Mouse (Mus musculus) liver, adult 2 months (tissue): Measurements from ENCODE around the gene Nme7. TPM values are rescaled to one million over a fixed set of nuclear protein-coding genes. Genes with fewer than 3 reads are reported as not detected.

ENCODE experiments used
- DNase-seq: peaks from one replicate; pipeline ENCODE4 v3.0.0-alpha.2; 2011; ENCODE audit warnings: low read depth, low spot score; ENCODE audit errors: extremely low read depth
- H3K27ac ChIP-seq: fragments of 200-500 bp; replicated peaks from 2 replicates; pipeline ENCODE4 v1.5.1; 2012; ENCODE audit warnings: low read depth, mild to moderate bottlenecking, control low read depth, inconsistent platforms, low read length; ENCODE audit not compliant: insufficient read depth
- H3K27me3 ChIP-seq: fragments of 200-500 bp; 2 replicates; pipeline ENCODE4 v1.6.1; 2012; ENCODE audit warnings: mild to moderate bottlenecking, moderate library complexity, low read length, inconsistent platforms; ENCODE audit not compliant: control insufficient read depth, insufficient read depth
- H3K36me3 ChIP-seq: fragments of 200-500 bp; 2 replicates; pipeline ENCODE4 v1.6.1; 2012; ENCODE audit warnings: low read length, inconsistent platforms; ENCODE audit not compliant: control insufficient read depth, insufficient read depth
- H3K4me1 ChIP-seq: fragments of 200-500 bp; 2 replicates; pipeline ENCODE4 v1.6.1; 2011; ENCODE audit warnings: low read length; ENCODE audit not compliant: control insufficient read depth, insufficient read depth
- H3K4me3 ChIP-seq: fragments of 200-500 bp; 2 replicates; pipeline ENCODE4 v1.5.1; 2011; ENCODE audit warnings: low read depth, mild to moderate bottlenecking, control low read depth, low read length, moderate library complexity; ENCODE audit not compliant: insufficient read depth
- H3K79me2 ChIP-seq: fragments of 200-500 bp; 2 replicates; pipeline ENCODE4 v1.6.1; 2012; ENCODE audit warnings: inconsistent platforms, mild to moderate bottlenecking, low read length, moderate library complexity; ENCODE audit not compliant: control insufficient read depth, insufficient read depth
- H3K9ac ChIP-seq: fragments of 200-500 bp; 2 replicates; pipeline ENCODE4 v1.6.1; 2012; ENCODE audit warnings: low read depth, mild to moderate bottlenecking, control low read depth, inconsistent platforms, low read length
- CTCF ChIP-seq: fragments of 200-500 bp; IDR thresholded peaks from 2 replicates; pipeline ENCODE4 v1.5.1; 2011; ENCODE audit warnings: low read depth, low read length, control low read depth
- POLR2A ChIP-seq: fragments of 200-500 bp; IDR thresholded peaks from 2 replicates; pipeline ENCODE4 v1.6.1; 2011; ENCODE audit warnings: low read length, control low read depth; ENCODE audit not compliant: insufficient read depth; ENCODE audit errors: extremely low read depth
- WGBS: fragments of 180-500 bp; shearing (Covaris S2); methylation state at CpG from one replicate; pipeline ENCODE4 v1.1.7; 2018; 5-methylcytosine and 5-hydroxymethylcytosine counted together
- polyA plus RNA-seq: library from polyadenylated mRNA; depleted of rRNA; stranded (reverse); fragments of >200 nt; gene quantifications from 2 replicates; pipeline ENCODE4 v1.2.3, GENCODE M21; 2012
- total RNA-seq: library from RNA; depleted of rRNA; stranded (reverse); fragments of >200 nt; gene quantifications from 2 replicates; pipeline ENCODE4 v1.2.3, GENCODE M21; 2014

Gene Nme7
- total and polyA plus RNA-seq, 2 experiments, result 3.4 to 17.1 TPM

GRCm38 (mm10) chr1:164408655-164409054, 104.7 kb downstream of the Nme7 start:
- no peak for DNase-seq
- TF ChIP-seq POLR2A (no peak), CTCF (no peak)
- no peaks in the 10 kb centered on the region for H3K79me2 ChIP-seq

GRCm38 (mm10) chr1:164411306-164411705, 107.4 kb downstream of the Nme7 start:
- H3K79me2 ChIP-seq, result no peaks in the 10 kb centered on the region
- H3K4me3 ChIP-seq, result no peak overlapping the region
- TF ChIP-seq CTCF, result no peak
- no peak for TF ChIP-seq POLR2A
- 29% methylated on average over 7 of the region's 7 CpGs for WGBS
- peak; percentile 93 for DNase-seq
- no peaks in the 10 kb centered on the region for H3K36me3 ChIP-seq
- H3K9ac ChIP-seq, result peak overlapping the region; percentile 46; the same call in 1 of the 2 replicates
- peak overlapping the region; percentile 71; the same call in 1 of the 2 replicates for H3K27ac ChIP-seq
- no peaks in the 10 kb centered on the region for H3K27me3 ChIP-seq
- peaks cover 13% of the 10 kb centered on the region for H3K4me1 ChIP-seq

More at GRCm38 (mm10) chr1:164408655-164409054, 104.7 kb downstream of the Nme7 start:
- WGBS, result 91% methylated on average over 2 of the region's 2 CpGs
- H3K4me1 ChIP-seq, result peaks cover 5% of the 10 kb centered on the region; the same call in 1 of the 2 replicates
- no peak overlapping the region for H3K9ac ChIP-seq
- no peak overlapping the region for H3K27ac ChIP-seq
- no peak overlapping the region for H3K4me3 ChIP-seq
- no peaks in the 10 kb centered on the region for H3K36me3 ChIP-seq
- H3K27me3 ChIP-seq, result no peaks in the 10 kb centered on the region

- no peak overlapping the region for H3K4me3 ChIP-seq
- DNase-seq, result no peak
- H3K27ac ChIP-seq, result no peak overlapping the region
- 97% methylated on average over 9 of the region's 9 CpGs for WGBS
- H3K27me3 ChIP-seq, result no peaks in the 10 kb centered on the region
- peaks cover 26% of the 10 kb centered on the region for H3K4me1 ChIP-seq
- no peaks in the 10 kb centered on the region for H3K79me2 ChIP-seq
- TF ChIP-seq CTCF (no peak), POLR2A (no peak)
- no peaks in the 10 kb centered on the region for H3K36me3 ChIP-seq
- H3K9ac ChIP-seq, result no peak overlapping the region
Observed at GRCm38 (mm10) chr1:164412906-164413305, 109.0 kb downstream of the Nme7 start.

GRCm38 (mm10) chr1:164413608-164414007, 109.7 kb downstream of the Nme7 start:
- 77% methylated on average over 11 of the region's 11 CpGs for WGBS
- Histone ChIP-seq H3K27me3 (no peaks in the 10 kb centered on the region), H3K9ac (no peak overlapping the region), H3K4me1 (peaks cover 26% of the 10 kb centered on the region), H3K36me3 (no peaks in the 10 kb centered on the region), H3K27ac (no peak overlapping the region), H3K79me2 (no peaks in the 10 kb centered on the region), H3K4me3 (no peak overlapping the region)
- no peak for DNase-seq
- TF ChIP-seq CTCF, result no peak
- TF ChIP-seq POLR2A, result no peak

GRCm38 (mm10) chr1:164415347-164415751, 111.4 kb downstream of the Nme7 start:
- Histone ChIP-seq H3K4me1 (peaks cover 28% of the 10 kb centered on the region), H3K79me2 (no peaks in the 10 kb centered on the region), H3K27me3 (no peaks in the 10 kb centered on the region), H3K9ac (no peak overlapping the region), H3K4me3 (no peak overlapping the region), H3K27ac (peak overlapping the region; percentile 90), H3K36me3 (no peaks in the 10 kb centered on the region)
- DNase-seq, result peak; percentile 100
- TF ChIP-seq POLR2A, result no peak
- TF ChIP-seq CTCF, result no peak
- 27% methylated on average over 2 of the region's 2 CpGs for WGBS

- Histone ChIP-seq H3K79me2 (no peaks in the 10 kb centered on the region), H3K27ac (peak overlapping the region; percentile 60), H3K36me3 (no peaks in the 10 kb centered on the region), H3K4me1 (peaks cover 30% of the 10 kb centered on the region), H3K27me3 (no peaks in the 10 kb centered on the region), H3K9ac (no peak overlapping the region), H3K4me3 (no peak overlapping the region)
- TF ChIP-seq POLR2A (no peak), CTCF (no peak)
- DNase-seq, result peak; percentile 78
- WGBS, result 47% methylated on average over 12 of the region's 12 CpGs
Observed at GRCm38 (mm10) chr1:164416692-164417394, 112.9 kb downstream of the Nme7 start.
